Comparison of ENCODE assay signal across 14 mouse cellular contexts in genomic region chr2:34777237-34777868, GRCm38 (mm10). TPM values are rescaled to one million over a fixed set of nuclear protein-coding genes. Genes with fewer than 3 reads are reported as not detected.
DNase-seq lines count a peak whose midpoint lies in the region; ATAC-seq lines count a peak whose summit lies in the region.
"Had no signal": no experiment of that assay in that cellular context is flagged by ENCODE, and none has a peak within 500 bp of the region (broad histone marks: within the 10 kb centered on the region; RNA-seq: fewer than 3 reads in every experiment).

No protein-coding gene starts in this region.

- no peak overlapping the region for H3K4me3 ChIP-seq in intestine, embryonic 14.5 days (ENCODE audit: low read depth, low read length)
- H3K4me3 ChIP-seq in intestine, embryonic 15.5 days (replicated peaks) = no peak overlapping the region
- peak overlapping the region; percentile 79 for H3K4me3 ChIP-seq in embryonic facial prominence, embryonic 10.5 days
- no peak overlapping the region for H3K4me3 ChIP-seq in hindbrain, embryonic 16.5 days (ENCODE audit: low read length)
- no peak overlapping the region; the same call in 1 of the 2 replicates for H3K4me3 ChIP-seq in midbrain, embryonic 16.5 days (ENCODE audit: low read depth, low read length)

- no peaks in the 10 kb centered on the region for H3K9me3 ChIP-seq in intestine, embryonic 14.5 days (ENCODE audit: control insufficient read depth, low read length)
- no peaks in the 10 kb centered on the region for H3K9me3 ChIP-seq in intestine, embryonic 15.5 days
- H3K9me3 ChIP-seq in embryonic facial prominence, embryonic 10.5 days = no peaks in the 10 kb centered on the region
- no peaks in the 10 kb centered on the region for H3K9me3 ChIP-seq in hindbrain, embryonic 16.5 days (ENCODE audit: control insufficient read depth, low read length)
- H3K9me3 ChIP-seq in midbrain, embryonic 16.5 days (replicated peaks; ENCODE audit: control insufficient read depth, low read length, poor library complexity, severe bottlenecking) = no peaks in the 10 kb centered on the region
- H3K9me3 ChIP-seq: G1E had no signal

- peaks cover 39% of the 10 kb centered on the region for H3K4me1 ChIP-seq in intestine, embryonic 14.5 days (replicated peaks; ENCODE audit: control insufficient read depth, insufficient read depth, low read length)
- peaks cover 25% of the 10 kb centered on the region for H3K4me1 ChIP-seq in intestine, embryonic 15.5 days (replicated peaks)
- peaks cover 40% of the 10 kb centered on the region for H3K4me1 ChIP-seq in embryonic facial prominence, embryonic 10.5 days
- H3K4me1 ChIP-seq in hindbrain, embryonic 16.5 days (ENCODE audit: control insufficient read depth, insufficient read depth, low read depth, low read length) = peaks cover 47% of the 10 kb centered on the region
- H3K4me1 ChIP-seq in midbrain, embryonic 16.5 days (ENCODE audit: control insufficient read depth, insufficient read depth, low read length) = peaks cover 52% of the 10 kb centered on the region

- no peak overlapping the region for H3K9ac ChIP-seq in intestine, embryonic 14.5 days (ENCODE audit: low read length)
- H3K9ac ChIP-seq in intestine, embryonic 15.5 days = no peak overlapping the region
- no peak overlapping the region for H3K9ac ChIP-seq in hindbrain, embryonic 16.5 days (ENCODE audit: low read depth, low read length)
- no peak overlapping the region for H3K9ac ChIP-seq in midbrain, embryonic 16.5 days (ENCODE audit: low read depth, low read length)

- no peak overlapping the region for H3K27ac ChIP-seq in intestine, embryonic 14.5 days (ENCODE audit: low read depth)
- H3K27ac ChIP-seq in intestine, embryonic 15.5 days = no peak overlapping the region
- H3K27ac ChIP-seq in embryonic facial prominence, embryonic 10.5 days (replicated peaks) = no peak overlapping the region
- H3K27ac ChIP-seq in hindbrain, embryonic 16.5 days (ENCODE audit: low read depth, low read length) = no peak overlapping the region
- no peak overlapping the region for H3K27ac ChIP-seq in midbrain, embryonic 16.5 days (ENCODE audit: low read length)

- WGBS in intestine, embryonic 14.5 days = 65% methylated on average over 1 of the region's 1 CpGs
- WGBS in intestine, embryonic 15.5 days = 67% methylated on average over 1 of the region's 1 CpGs
- 77% methylated on average over 1 of the region's 1 CpGs for WGBS in embryonic facial prominence, embryonic 10.5 days
- WGBS in hindbrain, embryonic 16.5 days = 77% methylated on average over 1 of the region's 1 CpGs
- WGBS in midbrain, embryonic 16.5 days = 81% methylated on average over 1 of the region's 1 CpGs

- no peaks in the 10 kb centered on the region for H3K27me3 ChIP-seq in intestine, embryonic 14.5 days (replicated peaks; ENCODE audit: control insufficient read depth, insufficient read depth, low read length)
- H3K27me3 ChIP-seq in intestine, embryonic 15.5 days (replicated peaks) = no peaks in the 10 kb centered on the region
- no peaks in the 10 kb centered on the region for H3K27me3 ChIP-seq in embryonic facial prominence, embryonic 10.5 days (replicated peaks; ENCODE audit: low read depth, poor library complexity, severe bottlenecking)
- no peaks in the 10 kb centered on the region for H3K27me3 ChIP-seq in hindbrain, embryonic 16.5 days (replicated peaks; ENCODE audit: control insufficient read depth, insufficient read depth, low read length)
- H3K27me3 ChIP-seq in midbrain, embryonic 16.5 days (ENCODE audit: control insufficient read depth, insufficient read depth, low read depth, low read length) = no peaks in the 10 kb centered on the region

- DNase-seq in intestine, embryonic 14.5 days (ENCODE audit: low spot score) = no peak
- no peak for DNase-seq in embryonic facial prominence, embryonic 10.5 days (ENCODE audit: low spot score)
- no peak for DNase-seq in right cerebral cortex, adult 18-20 months
- no peak for DNase-seq in left cerebral cortex, postnatal 36 days (ENCODE audit: low spot score in 2 of 2)
- DNase-seq: adrenal gland, adult 8-10 months; cerebellum, adult 18-20 months; gastrocnemius, postnatal 36 days; kidney, adult 11 months; lung, postnatal 4 days had no signal

- intact Hi-C loops in left cerebral cortex, postnatal 36 days (cut with DNase I) = no loop called here

- peaks cover 86% of the 10 kb centered on the region for H3K36me3 ChIP-seq in intestine, embryonic 14.5 days (ENCODE audit: control insufficient read depth, insufficient read depth, low read length)
- peaks cover 43% of the 10 kb centered on the region for H3K36me3 ChIP-seq in intestine, embryonic 15.5 days
- peaks cover 95% of the 10 kb centered on the region for H3K36me3 ChIP-seq in embryonic facial prominence, embryonic 10.5 days (replicated peaks)
- peaks cover 41% of the 10 kb centered on the region for H3K36me3 ChIP-seq in hindbrain, embryonic 16.5 days (ENCODE audit: control insufficient read depth, insufficient read depth, low read length)
- H3K36me3 ChIP-seq in midbrain, embryonic 16.5 days (ENCODE audit: control insufficient read depth, insufficient read depth, low read length) = peaks cover 40% of the 10 kb centered on the region

- H3K4me2 ChIP-seq in intestine, embryonic 14.5 days (ENCODE audit: low read length) = peak overlapping the region; percentile 72
- no peak overlapping the region for H3K4me2 ChIP-seq in intestine, embryonic 15.5 days (replicated peaks)
- H3K4me2 ChIP-seq in hindbrain, embryonic 16.5 days (ENCODE audit: low read length) = peak overlapping the region; percentile 19; the same call in 1 of the 2 replicates
- H3K4me2 ChIP-seq in midbrain, embryonic 16.5 days (ENCODE audit: low read length) = peak overlapping the region; percentile 22

- ATAC-seq in intestine, embryonic 14.5 days (replicated peaks; ENCODE audit: low FRiP score, low TSS enrichment, low read depth) = no peak
- ATAC-seq in intestine, embryonic 15.5 days = no peak
- ATAC-seq in hindbrain, embryonic 16.5 days = no peak
- ATAC-seq in midbrain, embryonic 16.5 days = no peak

RNA-seq across cellular contexts. Expression of gene Hspa5, which starts 5.6 kb away (rescaled TPM):
- polyA plus RNA-seq in intestine, embryonic 14.5 days (2014; fragmentation: Nextera tagmentation; extraction: Ambion mirVana) = 780 and 861 TPM in 2 replicates
- polyA plus RNA-seq in intestine, embryonic 15.5 days (2015; fragmentation: Nextera tagmentation; extraction: Ambion mirVana) = 1,028 and 1,048 TPM in 2 replicates
- 908 and 968 TPM in 2 replicates for polyA plus RNA-seq in embryonic facial prominence, embryonic 10.5 days (2016; fragmentation: Nextera tagmentation; extraction: Ambion mirVana)
- 442 and 458 TPM in 2 replicates for polyA plus RNA-seq in hindbrain, embryonic 16.5 days (2015; fragmentation: Nextera tagmentation; extraction: Ambion mirVana)
- polyA plus RNA-seq in midbrain, embryonic 16.5 days (2015; fragmentation: Nextera tagmentation; extraction: Ambion mirVana) = 420 and 450 TPM in 2 replicates
- 100 to 1,000 TPM; 256 to 388 TPM for total RNA-seq in left cerebral cortex, postnatal 36 days (2021)

RNA-seq across cellular contexts. Expression of gene Gapvd1, which starts 22.3 kb away (rescaled TPM):
- 80.1 and 82.7 TPM in 2 replicates for polyA plus RNA-seq in intestine, embryonic 14.5 days (2014; fragmentation: Nextera tagmentation; extraction: Ambion mirVana)
- 69.5 and 73.0 TPM in 2 replicates for polyA plus RNA-seq in intestine, embryonic 15.5 days (2015; fragmentation: Nextera tagmentation; extraction: Ambion mirVana)
- 80.6 and 87.1 TPM in 2 replicates for polyA plus RNA-seq in embryonic facial prominence, embryonic 10.5 days (2016; fragmentation: Nextera tagmentation; extraction: Ambion mirVana)
- polyA plus RNA-seq in hindbrain, embryonic 16.5 days (2015; fragmentation: Nextera tagmentation; extraction: Ambion mirVana) = 103 and 108 TPM in 2 replicates
- polyA plus RNA-seq in midbrain, embryonic 16.5 days (2015; fragmentation: Nextera tagmentation; extraction: Ambion mirVana) = 107 and 113 TPM in 2 replicates
- 100 to 1,000 TPM in 1 of 2 experiments, 10 to 100 TPM in 1; 93.3 to 109 TPM for total RNA-seq in left cerebral cortex, postnatal 36 days (2021)

RNA-seq across cellular contexts. Expression of gene Rabepk, which starts 22.4 kb away (rescaled TPM):
- polyA plus RNA-seq in intestine, embryonic 14.5 days (2014; fragmentation: Nextera tagmentation; extraction: Ambion mirVana) = 48.8 and 51.0 TPM in 2 replicates
- 40.7 and 45.7 TPM in 2 replicates for polyA plus RNA-seq in intestine, embryonic 15.5 days (2015; fragmentation: Nextera tagmentation; extraction: Ambion mirVana)
- 39.3 and 44.2 TPM in 2 replicates for polyA plus RNA-seq in embryonic facial prominence, embryonic 10.5 days (2016; fragmentation: Nextera tagmentation; extraction: Ambion mirVana)
- polyA plus RNA-seq in hindbrain, embryonic 16.5 days (2015; fragmentation: Nextera tagmentation; extraction: Ambion mirVana) = 28.7 and 29.7 TPM in 2 replicates
- 24.5 and 27.4 TPM in 2 replicates for polyA plus RNA-seq in midbrain, embryonic 16.5 days (2015; fragmentation: Nextera tagmentation; extraction: Ambion mirVana)
- total RNA-seq in left cerebral cortex, postnatal 36 days (2021) = 10 to 100 TPM; 29.2 to 36.3 TPM

RNA-seq across cellular contexts. Expression of gene Fbxw2, which starts 48.8 kb away (rescaled TPM):
- polyA plus RNA-seq in intestine, embryonic 14.5 days (2014; fragmentation: Nextera tagmentation; extraction: Ambion mirVana) = 61.4 and 62.2 TPM in 2 replicates
- polyA plus RNA-seq in intestine, embryonic 15.5 days (2015; fragmentation: Nextera tagmentation; extraction: Ambion mirVana) = 68.3 and 71.4 TPM in 2 replicates
- polyA plus RNA-seq in embryonic facial prominence, embryonic 10.5 days (2016; fragmentation: Nextera tagmentation; extraction: Ambion mirVana) = 77.3 and 79.0 TPM in 2 replicates
- 95.2 and 106 TPM in 2 replicates for polyA plus RNA-seq in hindbrain, embryonic 16.5 days (2015; fragmentation: Nextera tagmentation; extraction: Ambion mirVana)
- 102 and 106 TPM in 2 replicates for polyA plus RNA-seq in midbrain, embryonic 16.5 days (2015; fragmentation: Nextera tagmentation; extraction: Ambion mirVana)
- 10 to 100 TPM; 88.7 to 94.6 TPM for total RNA-seq in left cerebral cortex, postnatal 36 days (2021)

RNA-seq across cellular contexts. Expression of gene Gm34653, which starts 55.5 kb away (rescaled TPM):
- polyA plus RNA-seq in intestine, embryonic 14.5 days (2014; fragmentation: Nextera tagmentation; extraction: Ambion mirVana) = not detected in 2 replicates
- not detected in 2 replicates for polyA plus RNA-seq in intestine, embryonic 15.5 days (2015; fragmentation: Nextera tagmentation; extraction: Ambion mirVana)
- 0.09 TPM in 1 of 2 replicates, not detected in the other for polyA plus RNA-seq in embryonic facial prominence, embryonic 10.5 days (2016; fragmentation: Nextera tagmentation; extraction: Ambion mirVana)
- not detected in 2 replicates for polyA plus RNA-seq in hindbrain, embryonic 16.5 days (2015; fragmentation: Nextera tagmentation; extraction: Ambion mirVana)
- not detected in 2 replicates for polyA plus RNA-seq in midbrain, embryonic 16.5 days (2015; fragmentation: Nextera tagmentation; extraction: Ambion mirVana)
- total RNA-seq in left cerebral cortex, postnatal 36 days (2021) = not detected
- total RNA-seq: gastrocnemius, postnatal 36 days; layer of hippocampus, postnatal 14 days had no signal
- polyA plus RNA-seq: G1E had no signal
